Mouse (Mus musculus) small intestine, adult 10 weeks (tissue): ENCODE data around the gene Lin7b. TPM values are rescaled to one million over a fixed set of nuclear protein-coding genes. Genes with fewer than 3 reads are reported as not detected.

Experiments used
- polyA plus RNA-seq: library from polyadenylated mRNA; stranded (reverse); fragments of 350-450 nt; fragmentation: Illumina TruSeq; extraction: RNeasy Lipid Tissue Mini Kit (QIAGEN cat#74804); gene quantifications from one replicate; pipeline ENCODE4 v1.2.3, GENCODE M21; 2014; ENCODE audit warnings: low replicate concordance

The Lin7b gene
- polyA plus RNA-seq = not detected

DNA sequence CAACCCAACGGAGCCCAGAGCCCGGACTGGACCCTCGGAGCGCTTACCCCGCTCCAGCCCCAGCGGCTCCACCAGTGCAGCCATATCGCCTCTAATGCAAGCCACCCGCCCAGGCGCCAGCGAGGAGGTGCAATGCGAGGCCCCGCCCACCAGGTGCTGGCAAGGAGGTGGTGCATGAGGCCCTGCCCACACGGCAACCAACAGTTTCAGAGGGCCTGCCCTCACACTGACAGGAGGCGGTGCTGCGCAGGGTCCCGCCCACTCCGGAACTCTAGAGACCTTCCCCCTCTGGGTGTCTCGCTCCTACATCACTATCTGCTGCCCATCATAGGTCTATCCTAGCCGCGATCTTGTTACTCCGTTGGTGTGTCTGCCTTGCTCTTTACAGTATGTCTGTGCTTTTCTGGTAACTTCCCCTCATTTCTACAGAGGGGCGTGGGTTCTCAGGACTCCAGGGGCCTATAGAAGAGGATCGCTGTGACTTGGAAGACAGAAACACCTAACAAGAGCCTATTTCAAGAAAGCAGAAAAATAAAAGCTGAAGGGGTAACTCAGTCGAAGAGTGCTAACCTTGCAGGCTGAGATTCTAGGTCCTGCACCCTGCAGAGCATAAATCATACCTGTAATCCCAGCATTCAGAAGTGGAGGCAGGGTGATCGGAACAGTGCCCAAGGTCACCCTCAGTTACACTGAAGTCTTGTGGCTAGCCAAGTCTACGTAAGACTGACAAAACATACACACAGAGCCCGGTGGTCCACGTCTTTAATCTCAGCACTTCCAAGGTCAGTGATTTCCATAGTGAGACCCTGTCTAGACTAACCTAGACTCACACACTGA is at the start of gene Lin7b:
TSS of gene Lin7b (minus strand) at position 109 of the 837 bp plus-strand sequence.

DNA sequence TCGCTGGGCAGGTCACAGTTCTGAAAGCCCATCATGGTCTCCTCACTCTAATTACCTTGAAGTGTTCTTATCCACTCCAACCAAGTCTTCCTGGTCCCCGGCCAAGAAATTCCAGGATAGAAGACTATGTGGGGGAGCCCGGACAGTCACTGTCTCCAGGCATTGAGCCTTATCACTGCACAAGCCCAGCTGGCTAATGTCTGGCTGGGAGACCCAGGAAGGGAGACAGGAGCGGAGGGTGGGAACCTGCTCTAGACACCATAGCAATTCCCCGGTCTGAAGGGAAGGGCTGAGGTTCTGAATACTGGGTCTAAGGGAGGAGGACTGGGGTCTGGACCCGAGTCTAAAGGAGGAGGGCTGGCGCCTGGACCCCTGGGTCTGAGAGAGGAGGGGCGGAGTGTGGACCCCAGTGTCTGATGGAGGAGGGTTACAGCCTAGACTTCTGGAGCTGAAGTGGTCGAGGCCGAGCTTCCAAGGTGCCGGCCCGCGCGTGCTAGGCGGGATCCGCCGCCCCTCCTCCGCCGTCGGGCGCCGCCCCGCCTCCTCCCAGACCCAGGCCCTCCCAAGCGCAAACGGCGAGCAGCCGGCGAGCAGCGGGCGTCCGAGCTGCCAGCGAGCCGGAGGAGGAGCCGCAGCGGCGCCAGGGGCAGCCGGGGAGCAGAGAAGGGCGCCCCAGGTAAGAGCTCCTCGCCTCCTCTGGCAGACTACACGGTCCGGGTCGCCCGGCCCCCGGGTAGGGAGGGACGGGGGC is 42.9 kb upstream of the Lin7b start, which contains the start of gene Ntf5:
TSS of gene Ntf5 (plus strand) at position 583 of the 751 bp plus-strand sequence.

DNA sequence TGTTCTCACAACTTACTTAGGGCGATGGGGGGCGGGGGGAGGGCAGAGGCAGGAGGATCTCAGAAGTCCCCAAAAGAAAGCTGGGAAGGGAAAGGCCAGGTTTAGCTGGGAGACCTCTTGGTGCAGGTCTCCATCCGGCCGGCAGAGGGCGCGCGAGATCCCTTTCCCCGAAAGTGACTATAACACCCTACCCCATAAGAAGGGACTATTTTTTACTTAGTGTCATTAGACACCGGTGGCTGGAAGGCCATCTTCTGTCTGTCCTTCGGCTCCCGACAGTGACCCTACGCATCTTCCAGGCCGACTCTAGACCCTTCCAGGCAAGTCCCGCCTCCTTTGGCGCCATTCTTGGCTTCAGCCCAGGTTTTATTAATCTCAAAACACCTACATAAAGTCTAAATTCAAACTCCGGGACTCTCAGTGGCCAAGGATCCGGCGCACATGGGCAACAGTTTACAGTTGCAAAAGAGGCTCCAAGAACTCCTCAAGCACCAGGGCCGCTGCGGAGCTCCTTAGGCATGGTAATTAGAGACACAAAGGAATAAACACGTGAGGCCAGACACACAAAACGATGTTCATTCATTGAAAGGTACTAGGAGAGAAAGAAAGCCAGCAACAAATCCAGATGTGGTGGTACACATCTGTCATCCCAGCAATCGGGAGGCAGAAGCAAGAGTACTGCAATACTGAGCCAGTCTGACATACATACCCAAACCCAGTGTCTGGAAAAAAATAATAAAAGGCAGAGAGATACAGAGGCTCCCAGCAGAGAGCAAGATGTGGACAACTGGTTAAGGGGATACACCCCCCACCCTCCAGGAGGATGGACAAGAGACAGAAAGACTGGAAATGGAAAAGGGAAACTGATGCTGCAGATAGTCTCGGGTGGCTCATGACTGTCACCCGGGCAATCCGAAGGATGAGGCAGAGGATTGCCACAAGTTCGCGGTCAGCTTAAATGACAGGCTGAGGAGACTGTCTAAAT is 35.0 kb upstream of the Lin7b start, which contains the start of gene Kcna7:
TSS of gene Kcna7 (plus strand) at position 563 of the 985 bp plus-strand sequence.

DNA sequence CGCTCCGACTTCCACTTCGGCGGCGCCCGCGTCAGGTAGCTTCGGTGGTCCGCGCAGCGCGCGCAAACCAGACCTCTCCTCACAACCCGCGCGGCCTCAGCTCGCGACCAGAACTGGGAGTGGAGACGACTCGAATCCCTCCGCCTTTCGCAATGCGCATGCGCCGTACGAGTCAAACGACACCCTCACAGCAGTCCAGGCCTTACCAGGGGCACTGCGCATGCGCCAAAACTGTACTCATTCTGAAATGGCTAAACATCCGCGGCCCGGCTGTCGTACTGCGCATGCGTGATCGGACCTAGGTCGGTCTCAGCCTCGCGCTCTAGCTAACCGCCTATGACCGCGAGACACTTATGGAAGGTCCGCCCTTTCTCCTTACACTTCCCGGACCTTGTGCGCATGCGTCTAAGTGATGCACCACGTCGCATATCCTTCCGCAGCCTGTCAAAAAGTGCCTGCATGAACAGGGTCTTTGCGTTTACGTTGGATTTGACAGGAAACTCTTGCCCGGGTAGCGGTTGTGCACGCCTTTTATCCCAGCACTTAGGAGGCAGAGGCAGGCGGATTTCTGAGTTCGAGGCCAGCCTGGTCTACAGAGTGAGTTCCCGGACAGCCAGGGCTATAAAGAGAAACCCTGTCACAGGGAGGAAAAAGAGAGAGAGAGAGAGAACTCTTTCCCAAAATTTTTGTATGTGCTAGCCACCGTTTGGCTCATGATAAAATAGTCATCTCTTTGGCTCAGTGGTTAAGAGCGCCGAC is 25.4 kb upstream of the Lin7b start, which contains the start of gene Snrnp70:
TSS of gene Snrnp70 (minus strand) at position 165 of the 759 bp plus-strand sequence.

GRCm38 (mm10) chr7:45366652-45367019 is 3.7 kb downstream of the Lin7b start, which contains the start of gene Ppfia3:
Gene Ppfia3, minus strand, starts transcription at chr7:45367019.

GRCm38 (mm10) chr7:45335056-45335455 is 35.3 kb downstream of the Lin7b start, which contains the start of gene Hrc:
Gene Hrc, plus strand, starts transcription at chr7:45335290.

DNA sequence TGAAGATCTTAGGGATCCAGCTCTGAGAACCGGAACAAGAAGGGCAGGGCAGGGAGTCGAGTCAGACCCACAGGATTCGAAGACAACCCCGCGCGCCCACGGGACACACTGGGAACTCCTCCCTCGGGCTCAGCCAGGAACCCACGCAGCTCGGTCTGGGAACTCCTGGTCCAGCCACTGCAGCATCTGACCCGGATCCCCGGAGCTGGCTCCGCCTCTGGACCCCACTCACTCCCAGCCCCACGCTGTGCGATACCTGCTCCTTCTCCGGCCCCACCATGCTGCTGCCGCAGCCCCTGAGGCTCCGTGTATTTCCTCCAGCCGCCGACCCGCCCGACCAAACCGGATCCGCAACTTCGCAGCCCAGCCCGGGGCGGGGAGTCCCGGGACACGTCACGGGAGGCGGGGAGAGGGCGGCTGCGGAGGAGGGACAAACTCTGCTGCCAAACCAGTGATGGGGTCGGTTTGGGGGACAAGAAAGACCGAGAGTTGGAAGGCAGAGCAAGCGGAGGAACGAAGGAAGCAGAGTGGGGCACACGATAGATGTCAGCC is 36.9 kb downstream of the Lin7b start, which contains the start of gene Trpm4:
TSS of gene Trpm4 (minus strand) at position 350 of the 552 bp plus-strand sequence.

Other genes with a start within 250 kb of the Lin7b start
- 126 TPM for gene Rps11, start 246.1 kb downstream of the Lin7b start, polyA plus RNA-seq
- 181 TPM for gene Rpl13a, start 241.8 kb downstream of the Lin7b start, polyA plus RNA-seq
- not detected for gene Gm45713, start 234.4 kb downstream of the Lin7b start, polyA plus RNA-seq
- 13.9 TPM for gene Flt3l, start 234.2 kb downstream of the Lin7b start, polyA plus RNA-seq
- gene Pih1d1, start 216.3 kb downstream of the Lin7b start, polyA plus RNA-seq = not detected
- 13.8 TPM for gene Aldh16a1, start 216.0 kb downstream of the Lin7b start, polyA plus RNA-seq
- not detected for gene Slc17a7, start 206.6 kb downstream of the Lin7b start, polyA plus RNA-seq
- gene Gfy, start 191.0 kb downstream of the Lin7b start, polyA plus RNA-seq = not detected
- gene Pth2, start 189.6 kb downstream of the Lin7b start, polyA plus RNA-seq = not detected
- gene Ccdc155, start 165.7 kb downstream of the Lin7b start, polyA plus RNA-seq = not detected
- not detected for gene Dkkl1, start 158.4 kb downstream of the Lin7b start, polyA plus RNA-seq
- gene Tead2, start 154.8 kb downstream of the Lin7b start, polyA plus RNA-seq = 1.7 TPM
- 2.0 TPM for gene Cd37, start 131.5 kb downstream of the Lin7b start, polyA plus RNA-seq
- gene Slc6a16, start 129.5 kb downstream of the Lin7b start, polyA plus RNA-seq = not detected
- gene Slc6a21, start 93.1 kb downstream of the Lin7b start, polyA plus RNA-seq = not detected
- 3.0 TPM for gene Trpm4, start 36.8 kb downstream of the Lin7b start, polyA plus RNA-seq
- gene Hrc, start 35.3 kb downstream of the Lin7b start, polyA plus RNA-seq = not detected
- gene Ppfia3, start 3.6 kb downstream of the Lin7b start, polyA plus RNA-seq = not detected
- gene Snrnp70, start 25.2 kb upstream of the Lin7b start, polyA plus RNA-seq = 55.6 TPM
- not detected for gene Kcna7, start 35.1 kb upstream of the Lin7b start, polyA plus RNA-seq
- gene Ntf5, start 43.1 kb upstream of the Lin7b start, polyA plus RNA-seq = not detected
- not detected for gene Lhb, start 50.2 kb upstream of the Lin7b start, polyA plus RNA-seq
- 1.0 TPM for gene Gys1, start 64.3 kb upstream of the Lin7b start, polyA plus RNA-seq
- gene Ruvbl2, start 67.5 kb upstream of the Lin7b start, polyA plus RNA-seq = not detected
- 6.2 TPM for gene Ftl1, start 89.3 kb upstream of the Lin7b start, polyA plus RNA-seq
- 1.2 TPM for gene Bax, start 96.3 kb upstream of the Lin7b start, polyA plus RNA-seq
- gene Tulp2, start 111.3 kb upstream of the Lin7b start, polyA plus RNA-seq = not detected
- gene Gm45808, start 116.2 kb upstream of the Lin7b start, polyA plus RNA-seq = not detected
- 1.6 TPM for gene Dhdh, start 118.2 kb upstream of the Lin7b start, polyA plus RNA-seq
- 48.1 TPM for gene Nucb1, start 139.8 kb upstream of the Lin7b start, polyA plus RNA-seq
- 0.59 TPM for gene Ppp1r15a, start 155.7 kb upstream of the Lin7b start, polyA plus RNA-seq
- not detected for gene Plekha4, start 155.7 kb upstream of the Lin7b start, polyA plus RNA-seq
- not detected for gene Hsd17b14, start 184.3 kb upstream of the Lin7b start, polyA plus RNA-seq
- 0.93 TPM for gene Bcat2, start 199.6 kb upstream of the Lin7b start, polyA plus RNA-seq
- gene Fgf21, start 244.9 kb upstream of the Lin7b start, polyA plus RNA-seq = not detected
- gene Fut1, start 246.7 kb upstream of the Lin7b start, polyA plus RNA-seq = not detected